Mouse (Mus musculus) MEL (cell line): ENCODE results near the gene Kcnh4.

Experiments
- BHLHE40 ChIP-seq: IDR thresholded peaks from 2 replicates; pipeline ENCODE4 v1.6.1; 2012; ENCODE audit warnings: low read depth, mild to moderate bottlenecking, inconsistent platforms, low read length, improper control_type of control experiment, borderline replicate concordance
- CHD2 ChIP-seq: IDR thresholded peaks from 2 replicates; pipeline ENCODE4 v1.6.1; 2011; ENCODE audit warnings: low read length, improper control_type of control experiment
- CTCF ChIP-seq, 3 experiments: IDR thresholded peaks in 2 of 3; conservative IDR thresholded peaks in 1 of 3; 2 replicates each; pipeline ENCODE4 v1.5.1; 2011 to 2012; ENCODE audit warnings: low read length in 3 of 3, low read depth in 2 of 3, mild to moderate bottlenecking in 2 of 3, improper control_type of control experiment in 1 of 3, inconsistent platforms in 1 of 3, mixed read lengths in 1 of 3, moderate library complexity in 1 of 3; ENCODE audit not compliant: control insufficient read depth in 1 of 3, insufficient read depth in 1 of 3, poor library complexity in 1 of 3, severe bottlenecking in 1 of 3
- E2F4 ChIP-seq: IDR thresholded peaks from 2 replicates; pipeline ENCODE4 v1.6.1; 2011; ENCODE audit warnings: low read depth, low read length, improper control_type of control experiment, borderline replicate concordance
- GABPA ChIP-seq: IDR thresholded peaks from 2 replicates; pipeline ENCODE4 v1.6.1; 2012; ENCODE audit warnings: low read depth, mild to moderate bottlenecking, inconsistent platforms, low read length, improper control_type of control experiment, moderate library complexity
- JUND ChIP-seq: IDR thresholded peaks from 2 replicates; pipeline ENCODE4 v1.6.1; 2011; ENCODE audit warnings: low read depth, mild to moderate bottlenecking, improper control_type of control experiment, low read length
- MAFK ChIP-seq: IDR thresholded peaks from 2 replicates; pipeline ENCODE4 v1.6.1; 2011; ENCODE audit warnings: low read depth, mild to moderate bottlenecking, low read length, improper control_type of control experiment, borderline replicate concordance
- MYC ChIP-seq: IDR thresholded peaks from 2 replicates; pipeline ENCODE4 v1.6.1; 2011; ENCODE audit warnings: low read depth, mild to moderate bottlenecking, low read length, improper control_type of control experiment, moderate library complexity
- NRF1 ChIP-seq: IDR thresholded peaks from 2 replicates; pipeline ENCODE4 v1.6.1; 2014; ENCODE audit warnings: low read depth, mild to moderate bottlenecking, inconsistent platforms, low read length, improper control_type of control experiment, moderate library complexity; ENCODE audit not compliant: poor library complexity, insufficient read depth, severe bottlenecking
- POLR2A ChIP-seq, 2 experiments: IDR thresholded peaks; 2 replicates each; pipeline ENCODE4 v1.6.1; 2011 to 2012; ENCODE audit warnings: low read length in 2 of 2, mild to moderate bottlenecking in 2 of 2, control low read depth in 1 of 2, improper control_type of control experiment in 1 of 2, low read depth in 1 of 2, moderate library complexity in 1 of 2; ENCODE audit not compliant: control insufficient read depth in 1 of 2, insufficient read depth in 1 of 2, poor library complexity in 1 of 2
- UBTF ChIP-seq: IDR thresholded peaks from 2 replicates; pipeline ENCODE4 v1.6.1; 2012; ENCODE audit warnings: low read depth, mild to moderate bottlenecking, inconsistent platforms, low read length, improper control_type of control experiment, moderate library complexity, borderline replicate concordance; ENCODE audit not compliant: insufficient read depth
- USF1 ChIP-seq: IDR thresholded peaks from 2 replicates; pipeline ENCODE4 v1.6.1; 2014; ENCODE audit warnings: low read depth, mild to moderate bottlenecking, inconsistent platforms, low read length, improper control_type of control experiment, moderate library complexity
- USF2 ChIP-seq, 2 experiments: IDR thresholded peaks; 2 replicates each; pipeline ENCODE4 v1.6.1; 2011 to 2012; ENCODE audit warnings: improper control_type of control experiment in 2 of 2, low read length in 2 of 2, borderline replicate concordance in 1 of 2, inconsistent platforms in 1 of 2, low read depth in 1 of 2, mild to moderate bottlenecking in 1 of 2; ENCODE audit not compliant: insufficient read depth in 1 of 2

DNA sequence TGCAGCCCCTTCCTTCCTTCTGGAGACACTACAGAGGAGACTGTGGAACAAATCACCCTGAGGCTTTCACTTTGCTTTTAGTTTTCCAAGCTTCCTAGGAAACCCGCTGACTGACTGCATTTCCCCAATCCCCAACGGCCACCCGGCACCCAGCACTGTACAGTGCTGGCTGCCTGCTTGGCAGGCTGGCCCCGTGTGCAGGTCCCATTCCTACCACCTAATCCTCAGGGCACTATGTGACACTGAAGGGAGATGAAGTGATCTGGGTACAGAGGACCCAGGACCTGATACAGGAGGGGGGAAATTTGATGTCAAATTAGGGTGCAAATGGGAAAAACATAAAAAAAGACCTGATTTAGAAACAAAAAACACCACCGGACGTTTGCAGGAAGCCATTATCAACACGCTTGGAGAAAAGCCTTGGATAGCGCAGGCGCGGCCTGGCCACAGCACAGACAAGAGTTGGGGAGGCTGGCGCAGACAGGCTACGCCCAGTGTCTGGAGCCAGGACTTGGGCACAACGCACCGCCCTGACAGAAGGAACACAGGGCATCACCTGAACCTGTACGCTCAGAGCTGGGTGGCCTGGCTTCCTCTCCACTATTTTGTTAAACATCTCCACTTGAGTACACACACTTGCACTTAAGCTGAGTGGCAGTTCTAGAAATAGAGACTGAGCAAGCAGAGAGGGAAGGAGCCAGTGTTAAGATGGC is 22.2 kb upstream of the Kcnh4 start:
- TF ChIP-seq MYC (no peak), BHLHE40 (no peak), MAFK (no peak), NRF1 (no peak), GABPA (no peak), USF2 (IDR thresholded peaks at IDR 0.05; ENCODE audit: borderline replicate concordance in 1 of 2, insufficient read depth in 1 of 2, low read depth in 1 of 2, low read length in 2 of 2) (no peak), JUND (no peak), POLR2A (IDR thresholded peaks at IDR 0.05; ENCODE audit: control insufficient read depth in 1 of 2, insufficient read depth in 1 of 2, low read depth in 1 of 2, low read length in 2 of 2, poor library complexity in 1 of 2) (no peak), CTCF (IDR thresholded peaks at IDR 0.05 in 2 of 3, conservative IDR thresholded peaks at IDR 0.05 in 1 of 3; ENCODE audit: control insufficient read depth in 1 of 3, insufficient read depth in 1 of 3, low read depth in 2 of 3, low read length in 3 of 3, poor library complexity in 1 of 3, severe bottlenecking in 1 of 3) (no peak), USF1 (no peak), CHD2 (no peak), UBTF (no peak), E2F4 (no peak)
